Comparison of ENCODE assay signal across 10 mouse cellular contexts in genomic region chr4:96718977-96719966, GRCm38 (mm10). TPM values are rescaled to one million over a fixed set of nuclear protein-coding genes. Genes with fewer than 3 reads are reported as not detected.
DNase-seq lines count a peak whose midpoint lies in the region; ATAC-seq and TF ChIP-seq lines count a peak whose summit lies in the region.
"Had no signal": no experiment of that assay in that cellular context is flagged by ENCODE, and none has a peak within 500 bp of the region (broad histone marks: within the 10 kb centered on the region; RNA-seq: fewer than 3 reads in every experiment).

No protein-coding gene starts in this region.

- H3K9me3 ChIP-seq in forebrain, embryonic 13.5 days (replicated peaks) = no peaks in the 10 kb centered on the region
- H3K9me3 ChIP-seq in midbrain, embryonic 16.5 days (replicated peaks; ENCODE audit: control insufficient read depth, low read length, poor library complexity, severe bottlenecking) = no peaks in the 10 kb centered on the region
- no peaks in the 10 kb centered on the region for H3K9me3 ChIP-seq in liver, embryonic 11.5 days (ENCODE audit: control insufficient read depth, low read length)
- no peaks in the 10 kb centered on the region for H3K9me3 ChIP-seq in liver, postnatal 0 days (ENCODE audit: low read length)
- H3K9me3 ChIP-seq: liver, embryonic 15.5 days had no signal

- H3K4me1 ChIP-seq in forebrain, embryonic 13.5 days = peaks cover 14% of the 10 kb centered on the region
- H3K4me1 ChIP-seq in midbrain, embryonic 16.5 days (ENCODE audit: control insufficient read depth, insufficient read depth, low read length) = 0 out of 2 replicates have a peak, but pooled peaks cover 3% of the 10 kb centered on the region
- H3K4me1 ChIP-seq in liver, embryonic 11.5 days (replicated peaks; ENCODE audit: control insufficient read depth, insufficient read depth, low read length) = no peaks in the 10 kb centered on the region
- H3K4me1 ChIP-seq in liver, postnatal 0 days (ENCODE audit: insufficient read depth) = no peaks in the 10 kb centered on the region
- H3K4me1 ChIP-seq: liver, embryonic 15.5 days had no signal

- DNase-seq in cerebellum, postnatal 14 days = peak; percentile 19 to 39
- peak; percentile 64 to 69 for DNase-seq in layer of hippocampus, postnatal 10 days (ENCODE audit: low spot score in 2 of 2)
- no peak for DNase-seq in liver, embryonic 11.5 days (ENCODE audit: low spot score)
- DNase-seq in spleen, postnatal 4 days (ENCODE audit: low spot score in 2 of 2) = no peak
- no peak for DNase-seq in liver, postnatal 0 days

- H3K36me3 ChIP-seq in forebrain, embryonic 13.5 days (ENCODE audit: poor library complexity, severe bottlenecking) = no peaks in the 10 kb centered on the region
- H3K36me3 ChIP-seq in midbrain, embryonic 16.5 days (ENCODE audit: control insufficient read depth, insufficient read depth, low read length) = no peaks in the 10 kb centered on the region
- no peaks in the 10 kb centered on the region for H3K36me3 ChIP-seq in liver, embryonic 11.5 days (ENCODE audit: control insufficient read depth, insufficient read depth, low read length)
- no peaks in the 10 kb centered on the region for H3K36me3 ChIP-seq in liver, postnatal 0 days (replicated peaks; ENCODE audit: insufficient read depth, low read length)
- H3K36me3 ChIP-seq: liver, embryonic 15.5 days had no signal

- H3K9ac ChIP-seq in forebrain, embryonic 13.5 days = no peak overlapping the region
- H3K9ac ChIP-seq in midbrain, embryonic 16.5 days (ENCODE audit: low read depth, low read length) = no peak overlapping the region
- no peak overlapping the region for H3K9ac ChIP-seq in liver, embryonic 11.5 days (ENCODE audit: low read depth, low read length)
- no peak overlapping the region for H3K9ac ChIP-seq in liver, postnatal 0 days (replicated peaks)
- H3K9ac ChIP-seq: liver, embryonic 15.5 days had no signal

- ATAC-seq in forebrain, embryonic 13.5 days = peak; percentile 94
- peak; percentile 93 for ATAC-seq in midbrain, embryonic 16.5 days
- ATAC-seq in liver, embryonic 11.5 days (replicated peaks; ENCODE audit: low FRiP score) = no peak
- no peak for ATAC-seq in liver, postnatal 0 days

- no peak overlapping the region for H3K4me2 ChIP-seq in forebrain, embryonic 13.5 days
- no peak overlapping the region for H3K4me2 ChIP-seq in midbrain, embryonic 16.5 days (ENCODE audit: low read length)
- H3K4me2 ChIP-seq in liver, embryonic 11.5 days = no peak overlapping the region
- H3K4me2 ChIP-seq in liver, postnatal 0 days (ENCODE audit: low read depth, low read length) = no peak overlapping the region
- H3K4me2 ChIP-seq: liver, embryonic 15.5 days had no signal

- no peak overlapping the region for H3K4me3 ChIP-seq in forebrain, embryonic 13.5 days
- H3K4me3 ChIP-seq in midbrain, embryonic 16.5 days (ENCODE audit: low read depth, low read length) = no peak overlapping the region
- H3K4me3 ChIP-seq in liver, embryonic 11.5 days (ENCODE audit: low read depth, low read length) = no peak overlapping the region
- H3K4me3 ChIP-seq in liver, postnatal 0 days (ENCODE audit: low read depth, low read length) = no peak overlapping the region
- H3K4me3 ChIP-seq: erythroblast, embryonic 14.5 days; liver, embryonic 15.5 days had no signal

- TF ChIP-seq EP300 in liver, postnatal 0 days (IDR thresholded peaks at IDR 0.05; ENCODE audit: low read depth) = no peak

- no peaks in the 10 kb centered on the region for H3K27me3 ChIP-seq in forebrain, embryonic 13.5 days
- no peaks in the 10 kb centered on the region for H3K27me3 ChIP-seq in midbrain, embryonic 16.5 days (ENCODE audit: control insufficient read depth, insufficient read depth, low read depth, low read length)
- H3K27me3 ChIP-seq in liver, embryonic 11.5 days (replicated peaks; ENCODE audit: control insufficient read depth, insufficient read depth, low read length) = no peaks in the 10 kb centered on the region
- H3K27me3 ChIP-seq in liver, postnatal 0 days (ENCODE audit: insufficient read depth, low read length) = no peaks in the 10 kb centered on the region
- H3K27me3 ChIP-seq: liver, embryonic 15.5 days had no signal

- peak overlapping the region; percentile 60 for H3K27ac ChIP-seq in forebrain, embryonic 13.5 days
- H3K27ac ChIP-seq in midbrain, embryonic 16.5 days (ENCODE audit: low read length) = peak overlapping the region; percentile 58
- no peak overlapping the region for H3K27ac ChIP-seq in liver, embryonic 11.5 days (ENCODE audit: low read depth, low read length)
- H3K27ac ChIP-seq in liver, postnatal 0 days (ENCODE audit: low read depth) = no peak overlapping the region
- H3K27ac ChIP-seq: liver, embryonic 15.5 days had no signal

- no peak for TF ChIP-seq CTCF in liver, postnatal 0 days (IDR thresholded peaks at IDR 0.05; ENCODE audit: low read depth)

- 11% methylated on average over 4 of the region's 4 CpGs for WGBS in forebrain, embryonic 13.5 days
- WGBS in midbrain, embryonic 16.5 days = 23% methylated on average over 4 of the region's 4 CpGs
- WGBS in liver, embryonic 11.5 days = 62% methylated on average over 4 of the region's 4 CpGs
- WGBS in liver, postnatal 0 days (ENCODE audit: insufficient replicate concordance) = 50% methylated on average over 4 of the region's 4 CpGs

RNA-seq across cellular contexts. Expression of gene Cyp2j5, which starts 55.3 kb away (rescaled TPM):
- polyA plus RNA-seq in forebrain, embryonic 13.5 days (2015; fragmentation: Nextera tagmentation; extraction: Ambion mirVana) = not detected in 2 replicates
- not detected for total RNA-seq in layer of hippocampus, postnatal 10 days (2021)
- polyA plus RNA-seq in midbrain, embryonic 16.5 days (2015; fragmentation: Nextera tagmentation; extraction: Ambion mirVana) = not detected in 2 replicates
- 0.10 TPM in 2 replicates for polyA plus RNA-seq in liver, embryonic 11.5 days (2014; fragmentation: Nextera tagmentation; extraction: Ambion mirVana)
- polyA plus RNA-seq in liver, postnatal 0 days (2015; fragmentation: Nextera tagmentation; extraction: Ambion mirVana) = 24.4 and 27.6 TPM in 2 replicates
- polyA plus RNA-seq: erythroblast, embryonic 14.5 days; stomach, embryonic 14.5 days had no signal

Comparison
In these comparisons a context has a peak if more than half of its experiments do, and no peak if none do; other contexts are left out.
1. RNA of gene Cyp2j5, which starts 55.3 kb away (polyA plus RNA-seq): 24.4 to 27.6 TPM in liver, postnatal 0 days; 0.10 TPM in liver, embryonic 11.5 days, not detected in forebrain, embryonic 13.5 days and not detected in midbrain, embryonic 16.5 days; every median in the first group is over 10 times any median in the second.
2. DNase-seq: peak in cerebellum, postnatal 14 days (2 of 2) and layer of hippocampus, postnatal 10 days (2 of 2); none in liver, embryonic 11.5 days (single experiment), spleen, postnatal 4 days (0 of 2) and liver, postnatal 0 days (single experiment).
3. ATAC-seq: peak in forebrain, embryonic 13.5 days (single experiment) and midbrain, embryonic 16.5 days (single experiment); none in liver, embryonic 11.5 days (single experiment) and liver, postnatal 0 days (single experiment).
4. H3K27ac ChIP-seq: peak in forebrain, embryonic 13.5 days (single experiment) and midbrain, embryonic 16.5 days (single experiment); none in liver, embryonic 11.5 days (single experiment) and liver, postnatal 0 days (single experiment).